Mouse (Mus musculus): ENCODE results near the gene Mtg1. TPM values are rescaled to one million over a fixed set of nuclear protein-coding genes. Genes with fewer than 3 reads are reported as not detected.

The Mtg1 gene
- total RNA-seq, 2 experiments from 2014 or later: 27.8 to 27.9 TPM

GRCm38 (mm10) chr7:140135106-140135770 is 2.1 kb upstream of the Mtg1 start:
- TF ChIP-seq CTCF (conservative IDR thresholded peaks at IDR 0.05): no peak
- DNase-seq (ENCODE audit: low spot score in 2 of 2): no peak
- no peak overlapping the region for H3K27ac ChIP-seq
- no peak overlapping the region for H3K4me3 ChIP-seq

DNA sequence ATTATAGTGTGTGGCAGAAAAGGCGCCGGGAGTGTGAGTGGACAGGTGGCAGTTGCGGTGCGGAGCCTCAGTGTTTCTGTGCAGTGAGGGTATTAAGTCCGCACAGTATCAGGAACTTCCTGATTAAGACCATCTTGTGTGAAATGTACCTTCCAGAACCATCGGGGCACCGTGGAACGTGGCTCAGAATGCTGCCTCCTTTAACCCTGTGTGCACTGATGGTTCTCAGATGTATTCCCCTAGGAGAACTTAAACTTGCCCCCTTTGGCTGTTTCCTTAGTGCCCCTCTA is 602 bp downstream of the Mtg1 start:
- TF ChIP-seq CTCF (conservative IDR thresholded peaks at IDR 0.05): no peak
- peak overlapping the region; percentile 94 for H3K27ac ChIP-seq
- H3K4me3 ChIP-seq: peak overlapping the region; percentile 91
- no peak for DNase-seq (ENCODE audit: low spot score in 2 of 2)

GRCm38 (mm10) chr7:140141350-140141749 is 4.0 kb downstream of the Mtg1 start:
- Histone ChIP-seq H3K4me3 (no peak overlapping the region; the same call in 1 of the 2 replicates), H3K27ac (no peak overlapping the region)
- peak in 1 of 2 experiments; percentile 70 for DNase-seq (ENCODE audit: low spot score in 2 of 2)
- peak; percentile 90 for TF ChIP-seq CTCF (conservative IDR thresholded peaks at IDR 0.05)

- TF ChIP-seq CTCF (conservative IDR thresholded peaks at IDR 0.05): peak; percentile 67
- no peak overlapping the region for H3K27ac ChIP-seq
- DNase-seq (ENCODE audit: low spot score in 2 of 2): no peak
- no peak overlapping the region for H3K4me3 ChIP-seq
Measured at GRCm38 (mm10) chr7:140144550-140144949, 7.2 kb downstream of the Mtg1 start.

DNA sequence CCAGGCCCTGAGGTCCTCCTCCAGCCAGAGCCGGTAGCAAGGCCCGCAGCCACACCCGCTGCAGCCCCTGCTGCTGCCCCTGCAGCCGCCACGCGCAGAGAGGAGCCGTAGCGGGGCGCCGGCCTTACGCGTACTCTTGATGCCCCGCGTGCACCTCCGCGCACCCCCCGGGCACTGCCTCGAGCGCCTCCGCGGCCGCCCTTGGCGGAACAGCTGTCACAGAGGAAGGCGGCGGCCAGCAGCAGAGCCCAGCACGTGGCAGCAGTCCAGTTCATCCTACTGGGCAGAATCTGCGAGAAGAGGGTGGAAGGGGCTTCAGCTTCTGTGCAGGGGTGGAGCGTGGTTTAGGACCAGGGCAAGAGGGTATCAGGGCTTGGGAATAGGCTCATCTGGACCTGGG is 16.0 kb downstream of the Mtg1 start:
- Histone ChIP-seq H3K4me3 (peak overlapping the region; percentile 56), H3K27ac (peak overlapping the region; percentile 98)
- no peak for TF ChIP-seq CTCF (conservative IDR thresholded peaks at IDR 0.05)
- DNase-seq (ENCODE audit: low spot score in 2 of 2): peak in 1 of 2 experiments; percentile 54

- Histone ChIP-seq H3K27ac (peak overlapping the region; percentile 98), H3K4me3 (peak overlapping the region; percentile 56)
- TF ChIP-seq CTCF (conservative IDR thresholded peaks at IDR 0.05): no peak
- DNase-seq (ENCODE audit: low spot score in 2 of 2): no peak
Measured at GRCm38 (mm10) chr7:140153829-140154217, 16.5 kb downstream of the Mtg1 start.

GRCm38 (mm10) chr7:140154218-140154927 is 17.0 kb downstream of the Mtg1 start, which contains the start of gene Sprn:
Gene Sprn, minus strand, starts transcription at chr7:140154877.
- no peak for TF ChIP-seq CTCF (conservative IDR thresholded peaks at IDR 0.05)
- H3K27ac ChIP-seq: peak within 1 kb of the TSS; percentile 98
- DNase-seq (ENCODE audit: low spot score in 2 of 2): peak; percentile 77 to 87

GRCm38 (mm10) chr7:140160363-140160762 is 23.0 kb downstream of the Mtg1 start:
- no peak for DNase-seq (ENCODE audit: low spot score in 2 of 2)
- Histone ChIP-seq H3K27ac (no peak overlapping the region), H3K4me3 (no peak overlapping the region)
- no peak for TF ChIP-seq CTCF (conservative IDR thresholded peaks at IDR 0.05)

More at GRCm38 (mm10) chr7:140154218-140154927, 17.0 kb downstream of the Mtg1 start, which contains the start of gene Sprn:
- peak within 1 kb of the TSS; percentile 56 for H3K4me3 ChIP-seq

GRCm38 (mm10) chr7:140164664-140165063 is 27.3 kb downstream of the Mtg1 start, which contains the start of gene Olfr522:
Gene Olfr522, minus strand, starts transcription at chr7:140164764.
- Histone ChIP-seq H3K27ac (no peak within 1 kb of the TSS), H3K4me3 (no peak within 1 kb of the TSS)
- no peak for DNase-seq (ENCODE audit: low spot score in 2 of 2)
- TF ChIP-seq CTCF (conservative IDR thresholded peaks at IDR 0.05): no peak

DNA sequence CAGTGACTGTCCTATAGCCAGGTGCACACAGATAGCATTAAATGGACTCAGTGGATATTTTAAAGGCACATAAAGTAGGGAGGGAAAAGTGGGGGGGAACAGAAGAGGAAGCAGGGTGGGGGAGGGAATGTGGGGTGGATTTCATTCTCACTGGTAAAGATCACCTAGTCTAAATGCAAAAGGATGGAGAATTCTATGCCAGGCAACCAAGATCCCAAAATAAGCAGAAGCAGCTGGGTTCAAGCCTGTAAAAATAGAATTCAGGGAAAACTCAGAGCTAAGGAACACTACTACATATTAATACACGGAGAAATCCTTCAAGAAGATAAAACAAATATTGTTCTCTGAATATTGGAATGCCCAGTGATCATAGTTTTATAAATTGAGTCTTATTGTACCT is 30.6 kb downstream of the Mtg1 start:
- DNase-seq (ENCODE audit: low spot score in 2 of 2): no peak
- no peak for TF ChIP-seq CTCF (conservative IDR thresholded peaks at IDR 0.05)
- Histone ChIP-seq H3K4me3 (no peak overlapping the region), H3K27ac (peak overlapping the region; percentile 51; the same call in 1 of the 2 replicates)

DNA sequence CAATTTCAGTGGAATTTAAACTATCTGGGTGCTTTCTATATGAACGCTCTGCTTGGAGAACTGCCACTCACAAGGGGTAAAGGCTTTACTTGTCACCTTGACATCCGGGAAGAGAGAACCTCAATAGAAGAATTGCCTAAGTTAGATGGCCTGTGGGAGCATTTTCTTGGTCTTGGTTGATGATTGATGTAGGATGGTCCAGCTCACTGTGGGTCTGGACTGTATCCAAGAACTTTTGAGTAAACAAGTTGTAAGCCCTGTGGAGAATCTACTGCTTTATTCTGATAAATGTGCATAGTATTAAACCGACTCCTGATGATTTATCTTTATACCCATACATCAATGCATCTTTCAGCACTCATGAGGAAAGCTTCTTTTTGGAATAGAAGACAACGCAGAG is 32.0 kb downstream of the Mtg1 start:
- no peak for TF ChIP-seq CTCF (conservative IDR thresholded peaks at IDR 0.05)
- Histone ChIP-seq H3K4me3 (no peak overlapping the region), H3K27ac (no peak overlapping the region)
- DNase-seq (ENCODE audit: low spot score in 2 of 2): no peak

- Histone ChIP-seq H3K27ac (no peak overlapping the region), H3K4me3 (no peak overlapping the region)
- no peak for TF ChIP-seq CTCF (conservative IDR thresholded peaks at IDR 0.05)
- DNase-seq (ENCODE audit: low spot score in 2 of 2): no peak
Measured at GRCm38 (mm10) chr7:140170863-140171262, 33.5 kb downstream of the Mtg1 start.

DNA sequence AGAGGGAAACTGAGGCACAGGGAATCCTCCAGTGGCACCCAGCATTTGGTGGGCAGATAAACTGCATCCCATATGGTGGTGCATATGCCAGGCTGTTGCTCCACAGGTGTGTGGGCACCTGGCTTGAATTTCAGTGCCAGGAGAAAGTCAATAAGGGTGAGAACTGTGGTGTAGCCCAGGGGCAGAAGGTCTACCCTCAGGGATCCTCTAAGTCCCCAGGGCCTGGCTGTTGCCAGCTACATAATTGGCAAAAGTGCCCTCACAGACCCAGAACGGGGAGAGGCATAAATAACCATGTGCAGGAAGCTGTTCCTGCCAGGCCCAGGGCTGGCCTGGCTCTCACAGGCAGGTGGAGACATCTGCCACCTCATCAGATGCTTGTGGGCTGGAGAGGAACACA is 35.6 kb downstream of the Mtg1 start, which contains the start of gene Olfr523:
Gene Olfr523, plus strand, starts transcription at position 282 of the 400 bp plus-strand sequence.
- H3K4me3 ChIP-seq: no peak within 1 kb of the TSS
- no peak within 1 kb of the TSS for H3K27ac ChIP-seq
- DNase-seq (ENCODE audit: low spot score in 2 of 2): no peak
- TF ChIP-seq CTCF (conservative IDR thresholded peaks at IDR 0.05): no peak

- TF ChIP-seq CTCF (conservative IDR thresholded peaks at IDR 0.05): no peak
- no peak overlapping the region for H3K27ac ChIP-seq
- no peak overlapping the region for H3K4me3 ChIP-seq
- no peak for DNase-seq (ENCODE audit: low spot score in 2 of 2)
Measured at GRCm38 (mm10) chr7:140179176-140179575, 41.8 kb downstream of the Mtg1 start.
